Mouse (Mus musculus): ENCODE results near the gene Osbpl3.

DNA sequence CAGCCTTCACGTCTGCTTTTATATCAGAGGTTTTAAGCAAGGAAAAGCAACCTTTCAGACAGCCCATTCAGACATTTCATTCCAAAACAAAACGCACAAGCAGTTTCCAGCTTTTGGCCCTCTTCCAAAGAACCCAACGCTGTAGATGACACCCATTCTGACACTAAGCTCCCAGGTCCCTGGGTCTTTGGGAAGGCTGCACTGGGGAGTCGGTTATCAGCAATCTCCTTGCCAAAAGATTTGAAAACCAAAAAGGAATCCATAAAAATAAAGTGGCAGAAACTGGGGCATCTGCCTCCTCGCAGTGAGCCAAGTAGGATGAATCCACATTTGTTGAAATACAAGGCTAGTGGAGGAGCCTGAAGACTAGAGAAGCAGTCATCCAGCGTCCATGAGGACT is 41.5 kb downstream of the Osbpl3 start:
- no peak for TF ChIP-seq CTCF (IDR thresholded peaks at IDR 0.05; ENCODE audit: borderline replicate concordance, insufficient read depth, low read depth, low read length)
- TF ChIP-seq POLR2A (IDR thresholded peaks at IDR 0.05; ENCODE audit: borderline replicate concordance, insufficient read depth, low read length) = no peak
